Mouse (Mus musculus) midbrain, embryonic 14.5 days (tissue): Measurements from ENCODE around the gene Zfp980. TPM values are rescaled to one million over a fixed set of nuclear protein-coding genes. Genes with fewer than 3 reads are reported as not detected.
"Not testable (repeated sequence)": the region's sequence is repeated elsewhere in the genome, so short reads cannot be mapped to it uniquely, and the experiment has no call there.

Experiments used
- ATAC-seq: fragments of 200-750 bp; cut with Nextera tagmentation; 2 replicates; pipeline ENCODE4 v1.8.0; 2017; ENCODE audit warnings: moderate number of reproducible peaks, moderate library complexity; ENCODE audit not compliant: low FRiP score, low TSS enrichment
- DNase-seq: peaks from one replicate; pipeline ENCODE4 v3.0.0-alpha.2; 2015
- H3K27ac ChIP-seq: fragments of 300-500 bp; sonication (generic); replicated peaks from 2 replicates; pipeline ENCODE4 v1.5.1; 2014; ENCODE audit warnings: mild to moderate bottlenecking, low read depth, low read length, moderate library complexity
- H3K27me3 ChIP-seq: fragments of 300-500 bp; sonication (generic); 2 replicates; pipeline ENCODE4 v1.6.1; 2014; ENCODE audit warnings: low read length, control low read depth, mixed read lengths; ENCODE audit not compliant: control insufficient read depth, insufficient read depth
- H3K36me3 ChIP-seq: fragments of 300-500 bp; sonication (generic); 2 replicates; pipeline ENCODE4 v1.6.1; 2014; ENCODE audit warnings: low read length, control low read depth; ENCODE audit not compliant: control insufficient read depth, insufficient read depth
- H3K4me1 ChIP-seq: fragments of 300-500 bp; sonication (generic); 2 replicates; pipeline ENCODE4 v1.6.1; 2014; ENCODE audit warnings: mild to moderate bottlenecking, antibody characterized with exemption, low read length, control low read depth; ENCODE audit not compliant: control insufficient read depth, insufficient read depth
- H3K4me2 ChIP-seq: fragments of 300-500 bp; sonication (generic); 2 replicates; pipeline ENCODE4 v1.6.1; 2014; ENCODE audit warnings: mild to moderate bottlenecking, low read length, moderate library complexity
- H3K4me3 ChIP-seq: fragments of 300-500 bp; sonication (generic); replicated peaks from 2 replicates; pipeline ENCODE4 v1.5.1; 2014; ENCODE audit warnings: low read depth, low read length
- H3K9ac ChIP-seq: fragments of 300-500 bp; sonication (generic); replicated peaks from 2 replicates; pipeline ENCODE4 v1.6.1; 2014; ENCODE audit warnings: mild to moderate bottlenecking, low read length, moderate library complexity
- H3K9me3 ChIP-seq: fragments of 300-500 bp; sonication (generic); 2 replicates; pipeline ENCODE4 v1.6.1; 2016; ENCODE audit warnings: low read length, control low read depth, mixed read lengths; ENCODE audit not compliant: control insufficient read depth
- WGBS: fragments of 180-500 bp; shearing (Covaris S2); extraction: QIAGEN DNeasy Blood & Tissue Kit; methylation state at CpG from one replicate; pipeline ENCODE4 v1.1.7; 2014; 5-methylcytosine and 5-hydroxymethylcytosine counted together
- polyA plus RNA-seq: library from polyadenylated mRNA; unstranded; fragments of >200 nt; fragmentation: Nextera tagmentation; extraction: Ambion mirVana; gene quantifications from 2 replicates; pipeline ENCODE4 v1.2.1, GENCODE M21; 2014

Zfp980 gene
- polyA plus RNA-seq, 1 experiment from 2014 or later = not detected

GRCm38 (mm10) chr4:145744935-145745644 lies 74.6 kb downstream of the Zfp980 start:
- WGBS = 3% methylated on average over 51 of the region's 83 CpGs
- H3K27me3 ChIP-seq, DNase-seq, H3K9me3 ChIP-seq, H3K27ac ChIP-seq, H3K36me3 ChIP-seq, H3K9ac ChIP-seq, H3K4me1 ChIP-seq: not testable (repeated sequence)
- peak overlapping the region; percentile 24 for H3K4me3 ChIP-seq
- ATAC-seq = peak; percentile 86
- H3K4me2 ChIP-seq = peak overlapping the region; percentile 38

- not testable (repeated sequence) for ATAC-seq, H3K4me1 ChIP-seq, H3K4me2 ChIP-seq, H3K36me3 ChIP-seq, DNase-seq, H3K9ac ChIP-seq, H3K27ac ChIP-seq, H3K27me3 ChIP-seq, H3K9me3 ChIP-seq, H3K4me3 ChIP-seq
- no CpG with 5 or more reads among the region's 30 CpGs for WGBS
These were observed 75.1 kb downstream of the Zfp980 start for GRCm38 (mm10) chr4:145745645-145745991.

Other genes with a start within 250 kb of the Zfp980 start
- gene Zfp990, start 159.9 kb upstream of the Zfp980 start, polyA plus RNA-seq = 0.13 TPM in 1 of 2 replicates, not detected in the other
- gene Gm13212, start 85.5 kb upstream of the Zfp980 start, polyA plus RNA-seq = 0.05 and 0.20 TPM in 2 replicates
- gene Zfp986, start 198.1 kb downstream of the Zfp980 start, polyA plus RNA-seq = not detected in 2 replicates